Mouse (Mus musculus): ENCODE data around the gene Nkain2.

DNA sequence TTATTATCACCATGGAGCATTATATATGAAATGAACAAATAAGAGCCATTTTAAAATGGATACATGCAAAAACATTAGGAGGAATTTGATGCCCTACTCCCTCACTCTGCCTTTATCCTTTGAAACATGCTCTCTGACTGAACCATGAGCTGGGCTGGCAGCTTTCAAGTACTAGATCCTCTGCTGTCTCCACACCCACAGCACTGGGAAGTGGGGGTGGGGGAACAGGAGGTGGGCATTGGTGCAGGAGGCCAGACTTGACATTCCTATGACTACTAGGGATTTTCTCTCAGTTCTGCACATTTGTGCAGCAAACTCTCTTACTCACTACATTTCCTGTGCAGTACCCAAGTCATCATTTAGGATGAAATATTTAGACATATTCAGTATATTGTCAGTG is 99.7 kb downstream of the Nkain2 start:
- TF ChIP-seq MYOG (IDR thresholded peaks at IDR 0.05; ENCODE audit: control insufficient read depth, extremely low read depth, insufficient read length) (no peak), CTCF (IDR thresholded peaks at IDR 0.05; ENCODE audit: control insufficient read depth, insufficient read depth, insufficient read length) (no peak), USF1 (IDR thresholded peaks at IDR 0.05; ENCODE audit: low read depth) (no peak), MYOD1 (IDR thresholded peaks at IDR 0.05; ENCODE audit: control insufficient read depth, insufficient read length, low read depth) (no peak), MAX (IDR thresholded peaks at IDR 0.05) (no peak)

Data from C2C12 (cell line).